Mouse (Mus musculus): ENCODE data around the gene Dbndd1.

DNA sequence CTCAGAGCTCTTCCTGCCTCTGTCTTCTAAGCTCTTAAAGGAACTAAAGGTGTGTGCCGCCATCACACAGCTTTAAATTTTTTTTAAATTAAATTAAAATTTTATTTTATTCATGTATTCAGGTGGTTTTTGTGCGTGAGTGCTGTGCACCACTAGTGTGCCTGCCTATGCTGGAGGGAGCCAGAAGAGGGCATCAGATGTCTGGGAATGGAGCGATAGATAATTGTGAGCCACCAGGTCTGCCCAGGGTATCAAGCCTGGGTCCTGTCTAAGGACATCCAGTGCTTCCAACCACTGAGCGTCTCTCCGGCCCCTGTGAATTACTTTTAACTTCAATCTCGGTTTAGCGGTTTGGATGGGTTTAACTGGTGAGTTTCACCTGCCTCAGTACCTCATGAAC is 32.6 kb downstream of the Dbndd1 start:
- TF ChIP-seq USF1 (IDR thresholded peaks at IDR 0.05; ENCODE audit: low read depth): no peak
- TF ChIP-seq POLR2A (IDR thresholded peaks at IDR 0.05; ENCODE audit: insufficient read length, low read depth): no peak
- TF ChIP-seq MYOD1 (IDR thresholded peaks at IDR 0.05; ENCODE audit: control insufficient read depth in 1 of 3, insufficient read length in 2 of 3, low read depth in 2 of 3): no peak
- no peak for TF ChIP-seq MAX (IDR thresholded peaks at IDR 0.05; ENCODE audit: low read depth)
- TF ChIP-seq TCF3 (IDR thresholded peaks at IDR 0.05; ENCODE audit: insufficient read length, low read depth): no peak
- TF ChIP-seq POLR2AphosphoS2 (IDR thresholded peaks at IDR 0.05; ENCODE audit: insufficient read length, low read depth): no peak
- no peak for TF ChIP-seq E2F4 (IDR thresholded peaks at IDR 0.05; ENCODE audit: insufficient read depth)
- TF ChIP-seq MYOG (IDR thresholded peaks at IDR 0.05; ENCODE audit: control insufficient read depth in 1 of 3, insufficient read depth in 1 of 3, insufficient read length in 2 of 3, low read depth in 2 of 3): no peak
- TF ChIP-seq TCF12 (IDR thresholded peaks at IDR 0.05; ENCODE audit: insufficient read depth, poor library complexity, severe bottlenecking): no peak
